Mouse (Mus musculus) common myeloid progenitor, adult 5-6 weeks (primary cell): ENCODE results near the gene Aqp7. TPM values are rescaled to one million over a fixed set of nuclear protein-coding genes. Genes with fewer than 3 reads are reported as not detected.

Experiments
- ATAC-seq: replicated peaks from 2 replicates; pipeline ENCODE4 v1.8.0; 2016; ENCODE audit warnings: low read depth, mild to moderate bottlenecking, moderate TSS enrichment, inconsistent platforms; ENCODE audit not compliant: poor library complexity, severe bottlenecking
- total RNA-seq: library from RNA; stranded (forward); fragments of 200-1000, 187-1606 nt; gene quantifications from 2 replicates; pipeline ENCODE4 v1.2.3, GENCODE M21; 2017

The Aqp7 gene
- total RNA-seq, 1 experiment from 2014 or later: not detected

GRCm38 (mm10) chr4:41063894-41064673 lies 16.1 kb upstream of the Aqp7 start:
- ATAC-seq: peak; percentile 52

GRCm38 (mm10) chr4:41063351-41063750 lies 15.4 kb upstream of the Aqp7 start:
- no peak for ATAC-seq

GRCm38 (mm10) chr4:41057361-41057760 lies 9.4 kb upstream of the Aqp7 start:
- ATAC-seq: no peak

GRCm38 (mm10) chr4:41056742-41057332 lies 8.9 kb upstream of the Aqp7 start:
- no peak for ATAC-seq

- ATAC-seq: no peak
These were observed 8.3 kb upstream of the Aqp7 start for GRCm38 (mm10) chr4:41056253-41056652.

- no peak for ATAC-seq
These were observed 7.2 kb upstream of the Aqp7 start for GRCm38 (mm10) chr4:41055111-41055510.

- ATAC-seq: no peak
These were observed 3.8 kb upstream of the Aqp7 start for GRCm38 (mm10) chr4:41051781-41052180.

GRCm38 (mm10) chr4:41050726-41051675 lies 3.1 kb upstream of the Aqp7 start:
- ATAC-seq: peak; percentile 88

- no peak for ATAC-seq
These were observed 987 bp upstream of the Aqp7 start for GRCm38 (mm10) chr4:41048926-41049325.

GRCm38 (mm10) chr4:41046254-41046795 lies 1.6 kb downstream of the Aqp7 start:
- ATAC-seq: no peak

- no peak for ATAC-seq
These were observed 2.7 kb downstream of the Aqp7 start for GRCm38 (mm10) chr4:41045288-41045687.

- ATAC-seq: no peak
These were observed 4.0 kb downstream of the Aqp7 start for GRCm38 (mm10) chr4:41043961-41044360.

- no peak for ATAC-seq
These were observed 5.1 kb downstream of the Aqp7 start for GRCm38 (mm10) chr4:41042880-41043279.

GRCm38 (mm10) chr4:41040983-41041382 lies 7.0 kb downstream of the Aqp7 start:
- no peak for ATAC-seq

GRCm38 (mm10) chr4:41037942-41038341 lies 10.0 kb downstream of the Aqp7 start:
- ATAC-seq: no peak

GRCm38 (mm10) chr4:41031242-41031641 lies 16.7 kb downstream of the Aqp7 start:
- no peak for ATAC-seq

- no peak for ATAC-seq
These were observed 18.6 kb downstream of the Aqp7 start for GRCm38 (mm10) chr4:41029372-41029771.

GRCm38 (mm10) chr4:41028272-41028671 lies 19.7 kb downstream of the Aqp7 start:
- 0 out of 2 replicates have a peak, but pooled peaks have one; percentile 45 for ATAC-seq

- no peak for ATAC-seq
These were observed 20.1 kb downstream of the Aqp7 start for GRCm38 (mm10) chr4:41027872-41028271.

GRCm38 (mm10) chr4:41026086-41026787 lies 21.7 kb downstream of the Aqp7 start:
- ATAC-seq: peak; percentile 41; the same call in 1 of the 2 replicates
